Mouse (Mus musculus): ENCODE measurements at regions not wholly inside any gene's neighbourhood (a gene's known extent, or its start where the extent isn't known, plus 50 kb on each side); places are given as distances from the start of the nearest gene placed in this dataset.

DNA sequence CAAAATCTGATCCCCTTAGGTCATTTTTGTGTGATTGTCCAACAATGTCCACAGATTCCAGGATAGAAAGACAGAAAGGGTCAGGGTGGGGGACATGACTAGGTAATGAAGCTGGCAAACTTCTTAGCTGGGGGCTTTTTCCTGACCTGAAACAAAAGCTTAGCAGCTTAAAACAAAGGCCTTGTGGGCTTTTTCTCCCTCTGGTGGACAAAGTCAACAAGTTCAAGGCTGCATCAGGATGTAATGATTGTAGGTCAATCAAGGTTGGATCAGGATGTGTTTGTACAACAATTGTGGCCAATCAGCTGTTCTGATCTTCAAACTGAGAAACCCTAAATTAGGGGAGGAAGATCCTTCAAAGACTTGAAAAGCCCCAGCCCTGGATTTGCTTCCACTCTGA, 252.0 kb upstream of the Prkcq start:
- H3K27me3 ChIP-seq (ENCODE audit: insufficient read depth, low read length): no peaks in the 10 kb centered on the region
- H3K9me3 ChIP-seq (ENCODE audit: low read length): no peaks in the 10 kb centered on the region
- no peak overlapping the region for H3K9ac ChIP-seq (replicated peaks; ENCODE audit: low read length, poor library complexity, severe bottlenecking)
- H3K4me3 ChIP-seq (ENCODE audit: low read depth, low read length): no peak overlapping the region
- H3K4me2 ChIP-seq (ENCODE audit: low read depth, low read length, poor library complexity, severe bottlenecking): no peak overlapping the region
- DNase-seq (ENCODE audit: low spot score): no peak
- H3K4me1 ChIP-seq (ENCODE audit: insufficient read depth, low read length): peaks cover 7% of the 10 kb centered on the region; the same call in 1 of the 2 replicates
- H3K36me3 ChIP-seq (ENCODE audit: insufficient read depth, low read length): no peaks in the 10 kb centered on the region
- no peak overlapping the region for H3K27ac ChIP-seq (ENCODE audit: low read depth, low read length)
- ATAC-seq (ENCODE audit: low FRiP score): no peak
- TF ChIP-seq CTCF (IDR thresholded peaks at IDR 0.05): peak; percentile 69

DNA sequence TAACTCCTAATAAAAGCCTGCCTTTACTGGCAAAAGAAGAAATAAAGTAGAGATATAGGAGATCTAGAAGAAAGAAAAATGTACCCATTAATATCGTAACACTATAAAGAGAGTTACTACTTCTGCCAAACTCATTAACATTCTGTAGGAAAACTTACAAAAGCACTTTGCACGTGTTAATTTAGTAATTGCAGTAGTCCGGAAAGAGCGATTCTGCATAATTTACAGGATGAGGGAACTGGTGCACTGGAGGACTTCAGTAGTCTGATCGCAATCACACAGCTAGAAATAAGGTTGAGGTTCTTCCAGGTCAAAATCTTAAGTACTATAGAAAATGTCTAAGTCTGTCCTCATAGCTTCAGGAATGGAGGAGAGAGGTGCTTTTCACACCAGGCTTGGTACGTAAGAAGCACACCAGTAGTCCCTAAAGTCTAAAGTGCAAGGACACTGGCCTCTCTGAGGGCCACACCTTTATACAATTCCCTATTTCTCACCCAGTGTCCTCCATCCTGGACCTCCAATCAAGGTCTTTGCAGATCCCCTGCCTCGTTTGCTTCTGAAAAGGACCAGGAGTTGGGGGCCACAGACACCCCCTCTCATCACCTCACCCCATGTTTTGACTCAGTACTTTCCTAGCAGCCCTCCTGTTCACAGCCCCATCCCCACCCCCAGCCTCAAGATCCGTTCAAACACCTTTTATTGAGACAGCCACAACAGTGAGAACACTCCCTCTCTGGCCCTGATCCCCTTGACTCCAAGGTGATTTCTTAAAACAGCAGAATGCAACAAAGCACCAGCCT, 251.0 kb upstream of the Prkcq start:
- no peak for DNase-seq (ENCODE audit: low spot score)
- H3K27ac ChIP-seq (ENCODE audit: low read depth, low read length): no peak overlapping the region
- no peaks in the 10 kb centered on the region for H3K27me3 ChIP-seq (ENCODE audit: insufficient read depth, low read length)
- no peak for TF ChIP-seq CTCF (IDR thresholded peaks at IDR 0.05)
- WGBS: 53% methylated on average over 8 of the region's 8 CpGs
- 0 out of 2 replicates have a peak, but pooled peaks have one; percentile 9 for ATAC-seq (ENCODE audit: low FRiP score)
- H3K9ac ChIP-seq (replicated peaks; ENCODE audit: low read length, poor library complexity, severe bottlenecking): no peak overlapping the region
- no peaks in the 10 kb centered on the region for H3K9me3 ChIP-seq (ENCODE audit: low read length)
- H3K36me3 ChIP-seq (ENCODE audit: insufficient read depth, low read length): no peaks in the 10 kb centered on the region
- peak overlapping the region; percentile 10; the same call in 1 of the 2 replicates for H3K4me3 ChIP-seq (ENCODE audit: low read depth, low read length)
- H3K4me2 ChIP-seq (ENCODE audit: low read depth, low read length, poor library complexity, severe bottlenecking): peak overlapping the region; percentile 28; the same call in 1 of the 2 replicates
- peaks cover 7% of the 10 kb centered on the region; the same call in 1 of the 2 replicates for H3K4me1 ChIP-seq (ENCODE audit: insufficient read depth, low read length)

DNA sequence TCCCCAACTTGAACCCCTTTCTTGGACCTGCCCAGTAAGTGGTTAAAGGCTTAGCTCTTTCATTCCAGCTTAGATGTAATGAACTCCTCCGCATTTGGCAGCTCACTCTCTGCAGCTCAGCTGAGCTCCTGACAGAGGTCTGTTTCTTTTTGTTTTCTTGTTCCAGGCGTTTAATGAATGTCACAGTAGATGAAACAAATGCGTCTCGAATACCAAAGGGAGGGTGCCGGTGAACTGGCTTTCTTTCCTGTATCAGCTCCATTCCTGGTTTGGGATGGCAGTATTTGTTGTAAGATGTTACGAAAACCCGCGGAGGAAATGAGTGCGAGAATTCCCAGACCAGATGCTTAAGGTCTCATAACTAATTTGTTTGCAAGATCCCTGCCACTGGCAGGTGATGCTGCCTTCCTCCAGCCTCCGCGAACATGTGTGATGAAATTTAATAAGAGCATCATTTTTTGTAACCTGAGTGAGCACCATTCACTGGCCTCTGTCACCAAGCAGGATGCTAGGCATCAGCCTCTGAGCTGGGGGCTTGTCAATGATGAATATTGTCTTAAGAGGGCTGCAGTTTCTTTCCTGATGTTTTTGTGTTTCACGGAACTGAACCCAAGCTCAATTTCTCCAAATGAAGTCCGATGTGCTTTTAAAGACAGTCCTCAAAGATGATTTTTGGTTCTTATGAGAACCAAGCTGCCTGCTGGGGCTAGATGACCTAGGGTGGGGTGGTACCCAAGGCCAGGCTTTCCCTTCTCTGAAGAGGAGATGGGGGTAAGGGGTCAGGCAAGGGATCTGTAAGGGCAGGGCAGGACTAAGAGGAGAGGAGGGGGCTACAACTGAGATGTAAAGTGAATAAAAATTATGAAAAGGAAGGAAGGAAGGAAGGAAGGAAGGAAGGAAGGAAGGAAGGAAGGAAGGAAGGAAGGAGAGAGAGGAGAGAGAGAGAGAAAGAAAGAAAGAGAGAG, 250.1 kb upstream of the Prkcq start:
- H3K36me3 ChIP-seq (ENCODE audit: insufficient read depth, low read length): no peaks in the 10 kb centered on the region
- 28% methylated on average over 13 of the region's 13 CpGs for WGBS
- no peaks in the 10 kb centered on the region for H3K9me3 ChIP-seq (ENCODE audit: low read length)
- 0 out of 2 replicates have a peak, but pooled peaks have one; percentile 15 for ATAC-seq (ENCODE audit: low FRiP score)
- H3K9ac ChIP-seq (replicated peaks; ENCODE audit: low read length, poor library complexity, severe bottlenecking): no peak overlapping the region
- H3K4me3 ChIP-seq (ENCODE audit: low read depth, low read length): peak overlapping the region; percentile 10; the same call in 1 of the 2 replicates
- H3K4me1 ChIP-seq (ENCODE audit: insufficient read depth, low read length): peaks cover 7% of the 10 kb centered on the region; the same call in 1 of the 2 replicates
- peak; percentile 38 for DNase-seq (ENCODE audit: low spot score)
- no peak for TF ChIP-seq CTCF (IDR thresholded peaks at IDR 0.05)
- no peak overlapping the region for H3K27ac ChIP-seq (ENCODE audit: low read depth, low read length)
- H3K4me2 ChIP-seq (ENCODE audit: low read depth, low read length, poor library complexity, severe bottlenecking): peak overlapping the region; percentile 28
- no peaks in the 10 kb centered on the region for H3K27me3 ChIP-seq (ENCODE audit: insufficient read depth, low read length)

DNA sequence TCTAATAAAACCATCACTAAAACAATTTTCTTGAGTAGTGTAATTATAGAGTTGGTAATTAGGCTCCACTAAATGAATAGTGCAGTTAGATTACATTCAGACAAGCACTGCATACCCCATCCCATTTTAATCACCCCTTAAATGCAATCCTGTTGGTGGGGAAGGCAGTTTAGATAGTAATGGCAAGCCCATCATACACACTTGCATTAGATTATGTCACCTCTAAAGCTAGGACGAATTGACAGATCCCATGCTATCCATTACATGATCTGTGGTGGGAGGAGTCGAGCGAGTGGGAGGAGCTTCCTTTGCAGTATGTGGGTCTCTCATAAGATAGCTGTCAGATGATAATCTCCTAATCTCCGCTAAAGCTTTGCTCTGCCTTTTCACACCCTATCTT, 247.9 kb upstream of the Prkcq start:
- Histone ChIP-seq H3K4me3 (ENCODE audit: low read depth, low read length) (no peak overlapping the region), H3K9me3 (ENCODE audit: low read length) (no peaks in the 10 kb centered on the region), H3K4me1 (ENCODE audit: insufficient read depth, low read length) (peaks cover 7% of the 10 kb centered on the region; the same call in 1 of the 2 replicates), H3K36me3 (ENCODE audit: insufficient read depth, low read length) (no peaks in the 10 kb centered on the region), H3K4me2 (ENCODE audit: low read depth, low read length, poor library complexity, severe bottlenecking) (no peak overlapping the region), H3K27ac (ENCODE audit: low read depth, low read length) (no peak overlapping the region), H3K27me3 (ENCODE audit: insufficient read depth, low read length) (no peaks in the 10 kb centered on the region), H3K9ac (replicated peaks; ENCODE audit: low read length, poor library complexity, severe bottlenecking) (no peak overlapping the region)
- no peak for TF ChIP-seq CTCF (IDR thresholded peaks at IDR 0.05)
- ATAC-seq (ENCODE audit: low FRiP score) (no peak), DNase-seq (ENCODE audit: low spot score) (no peak)
- 86% methylated on average over 4 of the region's 4 CpGs for WGBS

DNA sequence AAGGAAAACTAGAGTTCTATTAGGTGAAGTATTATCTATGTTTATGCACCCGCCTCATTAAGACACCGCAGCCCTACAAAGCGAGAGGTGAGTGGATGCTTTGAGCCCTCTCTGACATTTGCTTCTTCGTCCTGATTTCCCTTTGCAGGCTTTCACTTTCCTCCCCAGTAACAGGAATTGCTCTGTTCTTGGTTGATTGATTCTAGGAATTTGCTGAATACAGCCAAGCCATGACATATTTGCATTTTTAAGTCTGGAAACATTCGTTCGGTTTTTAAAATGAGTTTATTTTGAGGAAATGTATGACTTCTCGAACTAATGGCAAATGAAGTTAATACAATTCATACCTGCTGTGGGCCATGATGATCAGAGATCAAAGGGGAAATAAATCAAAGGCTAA, 246.5 kb upstream of the Prkcq start:
- no peak overlapping the region for H3K27ac ChIP-seq (ENCODE audit: low read depth, low read length)
- TF ChIP-seq CTCF (IDR thresholded peaks at IDR 0.05): no peak
- H3K4me3 ChIP-seq (ENCODE audit: low read depth, low read length): no peak overlapping the region
- H3K4me1 ChIP-seq (ENCODE audit: insufficient read depth, low read length): peaks cover 7% of the 10 kb centered on the region; the same call in 1 of the 2 replicates
- no peaks in the 10 kb centered on the region for H3K27me3 ChIP-seq (ENCODE audit: insufficient read depth, low read length)
- no peaks in the 10 kb centered on the region for H3K9me3 ChIP-seq (ENCODE audit: low read length)
- no peaks in the 10 kb centered on the region for H3K36me3 ChIP-seq (ENCODE audit: insufficient read depth, low read length)
- H3K4me2 ChIP-seq (ENCODE audit: low read depth, low read length, poor library complexity, severe bottlenecking): no peak overlapping the region
- no peak for ATAC-seq (ENCODE audit: low FRiP score)
- 45% methylated on average over 7 of the region's 7 CpGs for WGBS
- no peak overlapping the region for H3K9ac ChIP-seq (replicated peaks; ENCODE audit: low read length, poor library complexity, severe bottlenecking)
- no peak for DNase-seq (ENCODE audit: low spot score)

Measured in midbrain, postnatal 0 days (tissue).